Mouse (Mus musculus): ENCODE data around the gene Agap1. TPM values are rescaled to one million over a fixed set of nuclear protein-coding genes. Genes with fewer than 3 reads are reported as not detected.
A peak's percentile ranks its signal among the peaks of the same experiment; 100 is the strongest.

The Agap1 gene
- total and polyA plus RNA-seq, 2 experiments from 2014 or later: 40.1 to 108 TPM

DNA sequence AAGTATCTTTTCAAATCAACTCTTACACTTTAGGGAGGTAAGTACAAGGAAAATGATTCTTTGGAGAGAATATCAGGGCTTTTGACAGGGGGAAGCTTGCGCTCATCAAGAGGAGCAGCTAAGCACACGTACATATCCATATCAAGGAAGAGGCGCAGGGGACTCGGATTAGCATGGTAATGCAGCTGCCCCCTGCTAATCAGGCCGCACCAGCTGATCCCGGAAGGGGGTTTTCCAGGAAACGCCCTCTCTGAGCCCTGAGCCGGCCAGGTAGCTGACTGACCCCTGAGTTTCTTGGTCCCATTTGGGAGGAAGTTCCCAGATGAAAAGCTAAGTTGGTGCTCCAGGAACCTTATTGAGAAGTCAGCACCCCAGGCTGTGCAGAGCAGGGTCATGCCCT, 301.8 kb downstream of the Agap1 start:
- no peaks in the 10 kb centered on the region for H3K36me3 ChIP-seq (ENCODE audit: insufficient read depth)
- no peak for DNase-seq
- WGBS: 43% methylated on average over 8 of the region's 8 CpGs
- H3K27me3 ChIP-seq (ENCODE audit: insufficient read depth, low read length): peaks cover 11% of the 10 kb centered on the region; the same call in 1 of the 2 replicates
- H3K4me3 ChIP-seq (ENCODE audit: low read depth, low read length): no peak overlapping the region
- peaks cover 6% of the 10 kb centered on the region; the same call in 1 of the 2 replicates for H3K4me1 ChIP-seq (ENCODE audit: insufficient read depth)
- no peak overlapping the region for H3K4me2 ChIP-seq (ENCODE audit: low read depth)
- TF ChIP-seq CTCF (IDR thresholded peaks at IDR 0.05; ENCODE audit: low read depth): no peak
- no peaks in the 10 kb centered on the region for H3K9me3 ChIP-seq (ENCODE audit: low read length)
- H3K9ac ChIP-seq: no peak overlapping the region
- no peak overlapping the region for H3K27ac ChIP-seq (ENCODE audit: low read depth, low read length)
- no peak for ATAC-seq

- no peak overlapping the region for H3K9ac ChIP-seq
- WGBS: 56% methylated on average over 3 of the region's 3 CpGs
- no peak overlapping the region for H3K27ac ChIP-seq (ENCODE audit: low read depth, low read length)
- no peak for ATAC-seq
- H3K36me3 ChIP-seq (ENCODE audit: insufficient read depth): no peaks in the 10 kb centered on the region
- no peak for DNase-seq
- TF ChIP-seq CTCF (IDR thresholded peaks at IDR 0.05; ENCODE audit: low read depth): peak; percentile 49
- no peak overlapping the region for H3K4me3 ChIP-seq (ENCODE audit: low read depth, low read length)
- no peak overlapping the region for H3K4me2 ChIP-seq (ENCODE audit: low read depth)
- peaks cover 6% of the 10 kb centered on the region; the same call in 1 of the 2 replicates for H3K4me1 ChIP-seq (ENCODE audit: insufficient read depth)
- peaks cover 11% of the 10 kb centered on the region; the same call in 1 of the 2 replicates for H3K27me3 ChIP-seq (ENCODE audit: insufficient read depth, low read length)
- H3K9me3 ChIP-seq (ENCODE audit: low read length): no peaks in the 10 kb centered on the region
These were observed 302.9 kb downstream of the Agap1 start for GRCm38 (mm10) chr1:89757545-89757944.

DNA sequence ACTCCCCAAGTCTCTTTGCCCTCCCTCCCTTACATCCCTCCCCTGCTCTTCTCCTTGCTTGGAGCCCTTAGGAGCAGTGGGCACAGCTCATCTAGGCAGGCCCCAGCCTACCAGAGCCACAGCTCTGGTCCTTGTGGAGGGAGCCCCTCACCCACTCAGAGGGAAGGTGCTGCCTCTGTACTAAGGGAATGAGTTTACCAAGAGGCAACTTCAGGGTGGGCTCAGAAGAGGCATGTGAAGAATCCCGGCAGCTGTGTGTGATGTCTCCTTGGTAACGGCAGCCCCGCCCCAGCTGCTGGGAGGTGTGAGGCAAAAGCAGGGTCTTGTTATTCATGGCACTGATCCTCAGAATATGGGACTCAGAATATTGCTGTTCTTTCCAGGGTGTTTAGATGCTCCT, 309.3 kb downstream of the Agap1 start:
- no peak for TF ChIP-seq CTCF (IDR thresholded peaks at IDR 0.05; ENCODE audit: low read depth)
- H3K27ac ChIP-seq (ENCODE audit: low read depth, low read length): no peak overlapping the region
- WGBS: 33% methylated on average over 3 of the region's 3 CpGs
- no peaks in the 10 kb centered on the region for H3K9me3 ChIP-seq (ENCODE audit: low read length)
- no peak overlapping the region for H3K4me2 ChIP-seq (ENCODE audit: low read depth)
- H3K27me3 ChIP-seq (ENCODE audit: insufficient read depth, low read length): no peaks in the 10 kb centered on the region
- H3K4me1 ChIP-seq (ENCODE audit: insufficient read depth): no peaks in the 10 kb centered on the region
- DNase-seq (no peak), ATAC-seq (peak; percentile 64)
- H3K9ac ChIP-seq: no peak overlapping the region
- H3K36me3 ChIP-seq (ENCODE audit: insufficient read depth): no peaks in the 10 kb centered on the region
- H3K4me3 ChIP-seq (ENCODE audit: low read depth, low read length): no peak overlapping the region

DNA sequence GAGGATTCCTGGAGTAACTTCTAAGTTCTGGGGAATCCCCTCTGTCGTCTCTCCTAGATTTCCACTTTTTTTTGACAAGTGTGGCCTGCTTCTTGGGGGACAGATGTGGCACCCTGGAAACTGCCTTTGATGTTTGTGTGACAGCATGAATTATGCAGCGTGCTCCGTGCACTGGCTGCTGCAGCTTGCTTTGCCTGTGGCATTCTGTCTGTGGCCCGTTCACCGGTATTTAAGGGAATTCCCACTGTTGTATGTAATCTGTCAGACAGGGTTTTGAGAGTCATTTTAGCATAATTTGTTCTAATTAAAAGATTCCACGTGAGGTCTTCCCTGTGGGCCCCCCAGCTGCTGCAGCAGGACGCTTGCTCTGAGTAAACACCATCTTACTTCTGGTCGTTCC, 312.3 kb downstream of the Agap1 start:
- Histone ChIP-seq H3K4me1 (ENCODE audit: insufficient read depth) (no peaks in the 10 kb centered on the region), H3K9ac (no peak overlapping the region), H3K27ac (ENCODE audit: low read depth, low read length) (no peak overlapping the region), H3K36me3 (ENCODE audit: insufficient read depth) (0 out of 2 replicates have a peak, but pooled peaks cover 5% of the 10 kb centered on the region), H3K9me3 (ENCODE audit: low read length) (no peaks in the 10 kb centered on the region), H3K4me3 (ENCODE audit: low read depth, low read length) (no peak overlapping the region), H3K27me3 (ENCODE audit: insufficient read depth, low read length) (no peaks in the 10 kb centered on the region), H3K4me2 (ENCODE audit: low read depth) (no peak overlapping the region)
- DNase-seq (no peak), ATAC-seq (no peak)
- no peak for TF ChIP-seq CTCF (IDR thresholded peaks at IDR 0.05; ENCODE audit: low read depth)
- 47% methylated on average over 8 of the region's 8 CpGs for WGBS

GRCm38 (mm10) chr1:89769641-89770040, 315.0 kb downstream of the Agap1 start:
- no peak overlapping the region for H3K27ac ChIP-seq (ENCODE audit: low read depth, low read length)
- DNase-seq (no peak), ATAC-seq (peak; percentile 25)
- no peaks in the 10 kb centered on the region for H3K9me3 ChIP-seq (ENCODE audit: low read length)
- TF ChIP-seq CTCF (IDR thresholded peaks at IDR 0.05; ENCODE audit: low read depth): no peak
- WGBS: 59% methylated on average over 4 of the region's 4 CpGs
- no peaks in the 10 kb centered on the region for H3K4me1 ChIP-seq (ENCODE audit: insufficient read depth)
- H3K9ac ChIP-seq: no peak overlapping the region
- no peak overlapping the region for H3K4me3 ChIP-seq (ENCODE audit: low read depth, low read length)
- H3K36me3 ChIP-seq (ENCODE audit: insufficient read depth): 0 out of 2 replicates have a peak, but pooled peaks cover 5% of the 10 kb centered on the region
- H3K4me2 ChIP-seq (ENCODE audit: low read depth): no peak overlapping the region
- H3K27me3 ChIP-seq (ENCODE audit: insufficient read depth, low read length): no peaks in the 10 kb centered on the region

- Histone ChIP-seq H3K9ac (no peak overlapping the region), H3K27me3 (ENCODE audit: insufficient read depth, low read length) (no peaks in the 10 kb centered on the region), H3K27ac (ENCODE audit: low read depth, low read length) (no peak overlapping the region), H3K36me3 (ENCODE audit: insufficient read depth) (0 out of 2 replicates have a peak, but pooled peaks cover 5% of the 10 kb centered on the region), H3K4me1 (ENCODE audit: insufficient read depth) (no peaks in the 10 kb centered on the region), H3K9me3 (ENCODE audit: low read length) (no peaks in the 10 kb centered on the region), H3K4me2 (ENCODE audit: low read depth) (no peak overlapping the region), H3K4me3 (ENCODE audit: low read depth, low read length) (no peak overlapping the region)
- WGBS: 71% methylated on average over 1 of the region's 1 CpGs
- no peak for ATAC-seq
- no peak for DNase-seq
- TF ChIP-seq CTCF (IDR thresholded peaks at IDR 0.05; ENCODE audit: low read depth): peak; percentile 45
These were observed 315.7 kb downstream of the Agap1 start for GRCm38 (mm10) chr1:89770298-89770697.

DNA sequence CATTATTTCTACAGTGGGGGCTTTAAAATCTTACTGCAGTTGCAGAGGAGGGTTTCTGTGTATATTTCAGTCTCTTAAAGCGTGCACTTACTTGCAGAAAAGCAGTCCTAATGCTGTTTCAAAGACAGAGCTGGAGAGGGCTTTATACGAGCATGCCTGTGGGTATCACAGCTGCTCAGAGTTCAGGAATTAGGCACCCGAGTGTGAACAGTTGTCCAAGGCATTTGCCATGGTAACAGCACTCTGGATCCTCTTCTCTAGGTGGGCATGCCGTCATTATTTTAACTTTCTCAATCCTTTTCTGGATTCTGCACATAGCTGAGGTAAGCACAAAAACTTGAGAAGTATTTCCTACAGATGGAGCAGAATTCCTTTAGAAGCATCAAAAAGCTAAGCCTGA, 321.1 kb downstream of the Agap1 start:
- H3K27me3 ChIP-seq (ENCODE audit: insufficient read depth, low read length): no peaks in the 10 kb centered on the region
- no peaks in the 10 kb centered on the region for H3K9me3 ChIP-seq (ENCODE audit: low read length)
- no peak overlapping the region for H3K4me3 ChIP-seq (ENCODE audit: low read depth, low read length)
- ATAC-seq (no peak), DNase-seq (no peak)
- H3K4me2 ChIP-seq (ENCODE audit: low read depth): no peak overlapping the region
- no peak overlapping the region for H3K9ac ChIP-seq
- WGBS: 50% methylated on average over 4 of the region's 4 CpGs
- TF ChIP-seq CTCF (IDR thresholded peaks at IDR 0.05; ENCODE audit: low read depth): no peak
- no peaks in the 10 kb centered on the region for H3K4me1 ChIP-seq (ENCODE audit: insufficient read depth)
- no peaks in the 10 kb centered on the region for H3K36me3 ChIP-seq (ENCODE audit: insufficient read depth)
- H3K27ac ChIP-seq (ENCODE audit: low read depth, low read length): no peak overlapping the region

All from forebrain, postnatal 0 days (tissue).